8 mouse cellular contexts compared by ENCODE assay signal in genomic region chr9:117356764-117357442, GRCm38 (mm10).
DNase-seq lines count a peak whose midpoint lies in the region; ATAC-seq lines count a peak whose summit lies in the region.

No protein-coding gene starts in this region.

- DNase-seq in 3134 (ENCODE audit: extremely low read depth, insufficient read length, low spot score) = peak; percentile 57
- DNase-seq in cerebellum, adult 11 months = peak; percentile 20
- peak; percentile 91 for DNase-seq in heart, postnatal 10 days
- peak; percentile 89 to 92 for DNase-seq in kidney, postnatal 36 days
- no peak for DNase-seq in liver, embryonic 13.5 days
- no peak for DNase-seq in thymus, postnatal 25 days

- no peak overlapping the region for H3K9ac ChIP-seq in forebrain, embryonic 15.5 days (replicated peaks)
- no peak overlapping the region for H3K9ac ChIP-seq in liver, embryonic 13.5 days
- H3K9ac ChIP-seq in neural tube, embryonic 14.5 days (replicated peaks; ENCODE audit: low read depth, low read length) = no peak overlapping the region

- peaks cover 10% of the 10 kb centered on the region for H3K4me1 ChIP-seq in forebrain, embryonic 15.5 days
- no peaks in the 10 kb centered on the region for H3K4me1 ChIP-seq in liver, embryonic 13.5 days (replicated peaks)
- no peaks in the 10 kb centered on the region for H3K4me1 ChIP-seq in neural tube, embryonic 14.5 days (ENCODE audit: control insufficient read depth, insufficient read depth, low read length)

- no peak overlapping the region for H3K4me2 ChIP-seq in forebrain, embryonic 15.5 days (replicated peaks)
- no peak overlapping the region for H3K4me2 ChIP-seq in liver, embryonic 13.5 days
- H3K4me2 ChIP-seq in neural tube, embryonic 14.5 days (ENCODE audit: low read depth, low read length) = no peak overlapping the region

- H3K9me3 ChIP-seq in forebrain, embryonic 15.5 days = no peaks in the 10 kb centered on the region
- H3K9me3 ChIP-seq in liver, embryonic 13.5 days (replicated peaks) = no peaks in the 10 kb centered on the region
- no peaks in the 10 kb centered on the region for H3K9me3 ChIP-seq in neural tube, embryonic 14.5 days (ENCODE audit: control insufficient read depth, low read length)

- 4% methylated on average over 9 of the region's 9 CpGs for WGBS in forebrain, embryonic 15.5 days
- WGBS in liver, embryonic 13.5 days (ENCODE audit: insufficient replicate concordance) = 17% methylated on average over 9 of the region's 9 CpGs
- 13% methylated on average over 9 of the region's 9 CpGs for WGBS in neural tube, embryonic 14.5 days

- no peaks in the 10 kb centered on the region for H3K36me3 ChIP-seq in forebrain, embryonic 15.5 days
- no peaks in the 10 kb centered on the region for H3K36me3 ChIP-seq in liver, embryonic 13.5 days
- no peaks in the 10 kb centered on the region for H3K36me3 ChIP-seq in neural tube, embryonic 14.5 days (ENCODE audit: control insufficient read depth, insufficient read depth, low read length)

- intact Hi-C loops in heart, postnatal 10 days (cut with DNase I) = loop anchor here (5.0 kb wide), 1 partner anchor 105 kb away; no protein-coding TSS in a partner anchor

- H3K4me3 ChIP-seq in forebrain, embryonic 15.5 days = no peak overlapping the region
- H3K4me3 ChIP-seq in liver, embryonic 13.5 days (replicated peaks) = no peak overlapping the region
- H3K4me3 ChIP-seq in neural tube, embryonic 14.5 days (ENCODE audit: low read depth, low read length) = no peak overlapping the region

- H3K27me3 ChIP-seq in forebrain, embryonic 15.5 days = no peaks in the 10 kb centered on the region
- no peaks in the 10 kb centered on the region for H3K27me3 ChIP-seq in liver, embryonic 13.5 days
- no peaks in the 10 kb centered on the region for H3K27me3 ChIP-seq in neural tube, embryonic 14.5 days (ENCODE audit: control insufficient read depth, insufficient read depth, low read length)

- ATAC-seq in forebrain, embryonic 15.5 days (replicated peaks) = peak; percentile 90
- 0 out of 2 replicates have a peak, but pooled peaks have one; percentile 41 for ATAC-seq in liver, embryonic 13.5 days (ENCODE audit: low read depth)
- ATAC-seq in neural tube, embryonic 14.5 days (ENCODE audit: low read depth) = peak; percentile 92

- no peak overlapping the region; the same call in 1 of the 2 replicates for H3K27ac ChIP-seq in forebrain, embryonic 15.5 days (replicated peaks)
- H3K27ac ChIP-seq in liver, embryonic 13.5 days = no peak overlapping the region
- peak overlapping the region; percentile 52 for H3K27ac ChIP-seq in neural tube, embryonic 14.5 days (ENCODE audit: low read depth, low read length)

Comparison
In these comparisons a context has a peak if more than half of its experiments do, and no peak if none do; other contexts are left out.
1. DNase-seq: peak in 3134 (single experiment), cerebellum, adult 11 months (single experiment), heart, postnatal 10 days (2 of 2) and kidney, postnatal 36 days (2 of 2); none in liver, embryonic 13.5 days (single experiment) and thymus, postnatal 25 days (single experiment).
2. ATAC-seq: peak in every context shown above with its lines; median percentile 92 in neural tube, embryonic 14.5 days; 90 in forebrain, embryonic 15.5 days; 41 in liver, embryonic 13.5 days.